ENCODE assay signal across 9 mouse cellular contexts in genomic region chr5:72904903-72905790, GRCm38 (mm10). TPM values are rescaled to one million over a fixed set of nuclear protein-coding genes. Genes with fewer than 3 reads are reported as not detected.
DNase-seq lines count a peak whose midpoint lies in the region; ATAC-seq and TF ChIP-seq lines count a peak whose summit lies in the region.
"Had no signal": no experiment of that assay in that cellular context is flagged by ENCODE, and none has a peak within 500 bp of the region (broad histone marks: within the 10 kb centered on the region; RNA-seq: fewer than 3 reads in every experiment).

No protein-coding gene starts in this region.

- no peak overlapping the region for H3K9ac ChIP-seq in heart, embryonic 11.5 days (ENCODE audit: low read depth, low read length)
- H3K9ac ChIP-seq in lung, postnatal 0 days (replicated peaks; ENCODE audit: low read depth), result no peak overlapping the region
- H3K9ac ChIP-seq in forebrain, embryonic 12.5 days, result no peak overlapping the region
- H3K9ac ChIP-seq: neural tube, embryonic 12.5 days had no signal

- peak overlapping the region; percentile 83 for H3K27ac ChIP-seq in heart, embryonic 11.5 days (ENCODE audit: low read depth, low read length)
- peak overlapping the region; percentile 48 for H3K27ac ChIP-seq in lung, postnatal 0 days (ENCODE audit: low read length)
- no peak overlapping the region for H3K27ac ChIP-seq in forebrain, embryonic 12.5 days
- H3K27ac ChIP-seq: neural tube, embryonic 12.5 days had no signal

- peak; percentile 49; the same call in 1 of the 2 replicates for ATAC-seq in heart, embryonic 11.5 days (replicated peaks; ENCODE audit: insufficient number of reproducible peaks, low FRiP score, low TSS enrichment)
- peak; percentile 93 for ATAC-seq in lung, postnatal 0 days
- no peak for ATAC-seq in forebrain, embryonic 12.5 days (ENCODE audit: low FRiP score)
- no peak for ATAC-seq in megakaryocyte-erythroid progenitor cell, adult 5-6 weeks (replicated peaks; ENCODE audit: low FRiP score, low TSS enrichment, poor library complexity, severe bottlenecking)

- H3K27me3 ChIP-seq in heart, embryonic 11.5 days (ENCODE audit: control insufficient read depth, insufficient read depth, low read length), result no peaks in the 10 kb centered on the region
- no peaks in the 10 kb centered on the region for H3K27me3 ChIP-seq in lung, postnatal 0 days (replicated peaks; ENCODE audit: insufficient read depth, low read length)
- peaks cover 4% of the 10 kb centered on the region; the same call in 1 of the 2 replicates for H3K27me3 ChIP-seq in forebrain, embryonic 12.5 days
- H3K27me3 ChIP-seq: neural tube, embryonic 12.5 days had no signal

- TF ChIP-seq EP300 in lung, postnatal 0 days (IDR thresholded peaks at IDR 0.05), result peak; percentile 91

- H3K36me3 ChIP-seq in heart, embryonic 11.5 days (ENCODE audit: control insufficient read depth, insufficient read depth, low read length), result no peaks in the 10 kb centered on the region
- H3K36me3 ChIP-seq in lung, postnatal 0 days (ENCODE audit: insufficient read depth, low read length), result no peaks in the 10 kb centered on the region
- no peaks in the 10 kb centered on the region for H3K36me3 ChIP-seq in forebrain, embryonic 12.5 days (replicated peaks)
- H3K36me3 ChIP-seq: neural tube, embryonic 12.5 days had no signal

- WGBS in heart, embryonic 11.5 days (ENCODE audit: insufficient replicate concordance), result 59% methylated on average over 18 of the region's 18 CpGs
- 57% methylated on average over 18 of the region's 18 CpGs for WGBS in lung, postnatal 0 days
- WGBS in forebrain, embryonic 12.5 days, result 80% methylated on average over 18 of the region's 18 CpGs

- 0 out of 2 replicates have a peak, but pooled peaks have one; percentile 7 for TF ChIP-seq CTCF in lung, postnatal 0 days (IDR thresholded peaks at IDR 0.05)

- peak overlapping the region; percentile 27; the same call in 1 of the 2 replicates for H3K4me2 ChIP-seq in heart, embryonic 11.5 days
- H3K4me2 ChIP-seq in lung, postnatal 0 days (replicated peaks; ENCODE audit: low read depth, low read length), result no peak overlapping the region
- no peak overlapping the region for H3K4me2 ChIP-seq in forebrain, embryonic 12.5 days
- H3K4me2 ChIP-seq: neural tube, embryonic 12.5 days had no signal

- DNase-seq in adrenal gland, adult 2 months, result peak; percentile 32
- DNase-seq in adrenal gland, postnatal 4 days (ENCODE audit: low spot score in 2 of 2), result no peak
- peak; percentile 73 for DNase-seq in Muller cell, postnatal 12 days (ENCODE audit: inconsistent ontology term)
- peak; percentile 94 for DNase-seq in lung, postnatal 0 days (ENCODE audit: low spot score)
- DNase-seq in kidney, adult 11 months, result no peak

- no peak overlapping the region for H3K4me3 ChIP-seq in heart, embryonic 11.5 days (ENCODE audit: low read depth, low read length)
- H3K4me3 ChIP-seq in lung, postnatal 0 days (ENCODE audit: low read depth, low read length), result no peak overlapping the region
- no peak overlapping the region for H3K4me3 ChIP-seq in forebrain, embryonic 12.5 days (replicated peaks)
- H3K4me3 ChIP-seq: neural tube, embryonic 12.5 days had no signal

- H3K4me1 ChIP-seq in heart, embryonic 11.5 days (ENCODE audit: control insufficient read depth, insufficient read depth, low read length), result peaks cover 8% of the 10 kb centered on the region
- H3K4me1 ChIP-seq in lung, postnatal 0 days (ENCODE audit: insufficient read depth, low read depth, low read length), result no peaks in the 10 kb centered on the region
- no peaks in the 10 kb centered on the region for H3K4me1 ChIP-seq in forebrain, embryonic 12.5 days
- H3K4me1 ChIP-seq: neural tube, embryonic 12.5 days had no signal

- no peaks in the 10 kb centered on the region for H3K9me3 ChIP-seq in heart, embryonic 11.5 days (replicated peaks; ENCODE audit: control insufficient read depth, low read length)
- no peaks in the 10 kb centered on the region for H3K9me3 ChIP-seq in lung, postnatal 0 days (ENCODE audit: low read length)
- H3K9me3 ChIP-seq in forebrain, embryonic 12.5 days, result no peaks in the 10 kb centered on the region
- H3K9me3 ChIP-seq: neural tube, embryonic 12.5 days had no signal

RNA-seq across cellular contexts. Expression of gene Slain2, which starts 9.0 kb away (rescaled TPM):
- 10 to 100 TPM; 52.5 to 83.4 TPM for total RNA-seq in adrenal gland, adult 2 months (2021)
- 13.8 and 15.9 TPM in 2 replicates for polyA plus RNA-seq in adrenal gland, adult 2 months (2012; rRNA removed)
- total RNA-seq in adrenal gland, postnatal 4 days (2021), result 10 to 100 TPM; 54.6 to 65.3 TPM
- 23.1 and 25.2 TPM in 2 replicates for polyA plus RNA-seq in heart, embryonic 11.5 days (2014; fragmentation: Nextera tagmentation; extraction: Ambion mirVana)
- 13.4 and 14.1 TPM in 2 replicates for polyA plus RNA-seq in lung, postnatal 0 days (2015; fragmentation: Nextera tagmentation; extraction: Ambion mirVana)
- 22.4 and 25.6 TPM in 2 replicates for polyA plus RNA-seq in forebrain, embryonic 12.5 days (2016; fragmentation: Nextera tagmentation; extraction: Ambion mirVana)
- total RNA-seq in megakaryocyte-erythroid progenitor cell, adult 5-6 weeks (2014; fragmentation: Nextera tagmentation), result 19.2 and 19.6 TPM in 2 replicates
- 28.2 and 34.4 TPM in 2 replicates for total RNA-seq in megakaryocyte-erythroid progenitor cell, adult 5-6 weeks (2017)

RNA-seq across cellular contexts. Expression of gene Tec, which starts 36.9 kb away (rescaled TPM):
- total RNA-seq in adrenal gland, adult 2 months (2021), result 1 to 10 TPM; 2.9 to 3.1 TPM
- polyA plus RNA-seq in adrenal gland, adult 2 months (2012; rRNA removed), result 0.26 and 0.51 TPM in 2 replicates
- 1 to 10 TPM; 3.2 to 5.0 TPM for total RNA-seq in adrenal gland, postnatal 4 days (2021)
- 11.9 and 14.5 TPM in 2 replicates for polyA plus RNA-seq in heart, embryonic 11.5 days (2014; fragmentation: Nextera tagmentation; extraction: Ambion mirVana)
- polyA plus RNA-seq in lung, postnatal 0 days (2015; fragmentation: Nextera tagmentation; extraction: Ambion mirVana), result 4.2 and 4.6 TPM in 2 replicates
- polyA plus RNA-seq in forebrain, embryonic 12.5 days (2016; fragmentation: Nextera tagmentation; extraction: Ambion mirVana), result 3.1 and 3.4 TPM in 2 replicates
- 4.8 and 10.0 TPM in 2 replicates for total RNA-seq in megakaryocyte-erythroid progenitor cell, adult 5-6 weeks (2014; fragmentation: Nextera tagmentation)
- total RNA-seq in megakaryocyte-erythroid progenitor cell, adult 5-6 weeks (2017), result 16.3 and 21.6 TPM in 2 replicates

Comparison
In these comparisons a context has a peak if more than half of its experiments do, and no peak if none do; other contexts are left out.
1. DNase-seq: peak in adrenal gland, adult 2 months (single experiment), Muller cell, postnatal 12 days (single experiment) and lung, postnatal 0 days (single experiment); none in adrenal gland, postnatal 4 days (0 of 2) and kidney, adult 11 months (single experiment).
2. ATAC-seq: peak in heart, embryonic 11.5 days (single experiment) and lung, postnatal 0 days (single experiment); none in forebrain, embryonic 12.5 days (single experiment) and megakaryocyte-erythroid progenitor cell, adult 5-6 weeks (single experiment).